Mouse (Mus musculus): ENCODE data around the gene Col16a1. TPM values are rescaled to one million over a fixed set of nuclear protein-coding genes. Genes with fewer than 3 reads are reported as not detected.

Gene Col16a1
- polyA plus RNA-seq, 1 experiment = 9.0 TPM

GRCm38 (mm10) chr4:130070523-130070922 is 22.9 kb downstream of the Col16a1 start:
- WGBS = 80% methylated on average over 3 of the region's 3 CpGs
- Histone ChIP-seq H3K27me3 (ENCODE audit: control insufficient read depth, insufficient read depth, low read length) (no peaks in the 10 kb centered on the region), H3K36me3 (ENCODE audit: control insufficient read depth, insufficient read depth, low read length) (no peaks in the 10 kb centered on the region), H3K4me3 (ENCODE audit: extremely low read depth, insufficient read depth, insufficient read length) (no peak overlapping the region), H3K4me1 (ENCODE audit: control insufficient read depth, insufficient read depth, insufficient read length) (no peaks in the 10 kb centered on the region), H3K27ac (ENCODE audit: insufficient read depth, low read length) (no peak overlapping the region)
- TF ChIP-seq CTCF (IDR thresholded peaks at IDR 0.05; ENCODE audit: extremely low read depth, insufficient read depth, insufficient read length, insufficient replicate concordance) = no peak
- no peak for TF ChIP-seq POLR2A (IDR thresholded peaks at IDR 0.05; ENCODE audit: low read depth, low read length)
- no peak for DNase-seq (ENCODE audit: low read depth in 1 of 2, low spot score in 2 of 2)

- no peaks in the 10 kb centered on the region for H3K4me1 ChIP-seq (ENCODE audit: control insufficient read depth, insufficient read depth, insufficient read length)
- no peak for TF ChIP-seq POLR2A (IDR thresholded peaks at IDR 0.05; ENCODE audit: low read depth, low read length)
- no peak for TF ChIP-seq CTCF (IDR thresholded peaks at IDR 0.05; ENCODE audit: extremely low read depth, insufficient read depth, insufficient read length, insufficient replicate concordance)
- WGBS = 53% methylated on average over 2 of the region's 2 CpGs
- DNase-seq (ENCODE audit: low read depth in 1 of 2, low spot score in 2 of 2) = no peak
- H3K27me3 ChIP-seq (ENCODE audit: control insufficient read depth, insufficient read depth, low read length) = no peaks in the 10 kb centered on the region
- H3K36me3 ChIP-seq (ENCODE audit: control insufficient read depth, insufficient read depth, low read length) = no peaks in the 10 kb centered on the region
- no peak overlapping the region for H3K27ac ChIP-seq (ENCODE audit: insufficient read depth, low read length)
- no peak overlapping the region for H3K4me3 ChIP-seq (ENCODE audit: extremely low read depth, insufficient read depth, insufficient read length)
Measured at GRCm38 (mm10) chr4:130071758-130072157, 24.1 kb downstream of the Col16a1 start.

- no peak for TF ChIP-seq POLR2A (IDR thresholded peaks at IDR 0.05; ENCODE audit: low read depth, low read length)
- no peak for TF ChIP-seq CTCF (IDR thresholded peaks at IDR 0.05; ENCODE audit: extremely low read depth, insufficient read depth, insufficient read length, insufficient replicate concordance)
- WGBS = 89% methylated on average over 4 of the region's 4 CpGs
- no peak overlapping the region for H3K4me3 ChIP-seq (ENCODE audit: extremely low read depth, insufficient read depth, insufficient read length)
- H3K36me3 ChIP-seq (ENCODE audit: control insufficient read depth, insufficient read depth, low read length) = no peaks in the 10 kb centered on the region
- H3K4me1 ChIP-seq (ENCODE audit: control insufficient read depth, insufficient read depth, insufficient read length) = no peaks in the 10 kb centered on the region
- no peak for DNase-seq (ENCODE audit: low read depth in 1 of 2, low spot score in 2 of 2)
- no peaks in the 10 kb centered on the region for H3K27me3 ChIP-seq (ENCODE audit: control insufficient read depth, insufficient read depth, low read length)
- no peak overlapping the region for H3K27ac ChIP-seq (ENCODE audit: insufficient read depth, low read length)
Measured at GRCm38 (mm10) chr4:130073367-130073766, 25.7 kb downstream of the Col16a1 start.

DNA sequence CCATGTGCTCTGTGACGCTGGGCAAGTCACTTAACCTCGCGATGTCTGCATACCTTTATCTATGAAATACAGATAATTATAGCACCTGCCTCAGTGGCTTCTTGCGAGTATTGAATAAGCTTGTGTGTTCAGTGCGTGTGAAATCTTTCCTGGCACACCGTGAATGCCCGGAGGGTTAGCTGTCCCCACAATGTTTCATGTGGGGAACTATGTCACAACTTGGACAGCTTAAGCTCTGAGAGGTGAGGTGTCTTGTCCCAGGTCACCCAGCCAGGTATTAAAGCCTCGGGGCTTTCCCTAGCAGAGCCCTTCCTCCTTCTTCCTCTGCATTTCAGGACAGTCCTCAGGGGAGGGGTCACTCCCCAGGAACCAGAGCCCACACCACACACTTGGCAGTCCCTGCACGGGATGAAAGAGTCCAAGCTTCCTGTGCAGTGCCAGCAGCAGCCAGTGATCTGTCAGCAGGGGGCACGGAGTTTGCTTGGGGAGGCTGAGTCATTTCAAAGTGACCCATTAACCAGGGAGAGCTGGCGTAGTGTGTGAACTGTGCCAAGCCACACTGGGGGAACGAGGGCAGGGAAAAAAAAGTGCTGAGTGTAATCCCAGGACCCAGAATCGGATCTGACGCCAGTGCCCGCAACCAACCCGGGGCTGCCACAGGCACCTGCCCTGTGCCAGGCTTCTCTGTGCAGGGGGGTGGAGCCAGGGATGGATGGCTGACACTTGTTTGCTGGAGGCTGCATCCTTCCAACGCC is 27.3 kb downstream of the Col16a1 start:
- Histone ChIP-seq H3K27me3 (ENCODE audit: control insufficient read depth, insufficient read depth, low read length) (no peaks in the 10 kb centered on the region), H3K4me3 (ENCODE audit: extremely low read depth, insufficient read depth, insufficient read length) (no peak overlapping the region), H3K4me1 (ENCODE audit: control insufficient read depth, insufficient read depth, insufficient read length) (no peaks in the 10 kb centered on the region), H3K36me3 (ENCODE audit: control insufficient read depth, insufficient read depth, low read length) (no peaks in the 10 kb centered on the region), H3K27ac (ENCODE audit: insufficient read depth, low read length) (no peak overlapping the region)
- WGBS = 49% methylated on average over 17 of the region's 17 CpGs
- DNase-seq (ENCODE audit: low read depth in 1 of 2, low spot score in 2 of 2) = no peak
- TF ChIP-seq CTCF (IDR thresholded peaks at IDR 0.05; ENCODE audit: extremely low read depth, insufficient read depth, insufficient read length, insufficient replicate concordance) (no peak), POLR2A (IDR thresholded peaks at IDR 0.05; ENCODE audit: low read depth, low read length) (no peak)

GRCm38 (mm10) chr4:130076856-130077255 is 29.2 kb downstream of the Col16a1 start:
- no peak for TF ChIP-seq CTCF (IDR thresholded peaks at IDR 0.05; ENCODE audit: extremely low read depth, insufficient read depth, insufficient read length, insufficient replicate concordance)
- TF ChIP-seq POLR2A (IDR thresholded peaks at IDR 0.05; ENCODE audit: low read depth, low read length) = no peak
- 73% methylated on average over 8 of the region's 8 CpGs for WGBS
- Histone ChIP-seq H3K27me3 (ENCODE audit: control insufficient read depth, insufficient read depth, low read length) (no peaks in the 10 kb centered on the region), H3K36me3 (ENCODE audit: control insufficient read depth, insufficient read depth, low read length) (no peaks in the 10 kb centered on the region), H3K4me1 (ENCODE audit: control insufficient read depth, insufficient read depth, insufficient read length) (no peaks in the 10 kb centered on the region), H3K27ac (ENCODE audit: insufficient read depth, low read length) (no peak overlapping the region), H3K4me3 (ENCODE audit: extremely low read depth, insufficient read depth, insufficient read length) (no peak overlapping the region)
- no peak for DNase-seq (ENCODE audit: low read depth in 1 of 2, low spot score in 2 of 2)

GRCm38 (mm10) chr4:130078816-130079485 is 31.3 kb downstream of the Col16a1 start:
- no peak for DNase-seq (ENCODE audit: low read depth in 1 of 2, low spot score in 2 of 2)
- TF ChIP-seq CTCF (IDR thresholded peaks at IDR 0.05; ENCODE audit: extremely low read depth, insufficient read depth, insufficient read length, insufficient replicate concordance) = no peak
- no peak for TF ChIP-seq POLR2A (IDR thresholded peaks at IDR 0.05; ENCODE audit: low read depth, low read length)
- Histone ChIP-seq H3K4me1 (ENCODE audit: control insufficient read depth, insufficient read depth, insufficient read length) (no peaks in the 10 kb centered on the region), H3K36me3 (ENCODE audit: control insufficient read depth, insufficient read depth, low read length) (no peaks in the 10 kb centered on the region), H3K27ac (ENCODE audit: insufficient read depth, low read length) (no peak overlapping the region), H3K27me3 (ENCODE audit: control insufficient read depth, insufficient read depth, low read length) (no peaks in the 10 kb centered on the region), H3K4me3 (ENCODE audit: extremely low read depth, insufficient read depth, insufficient read length) (no peak overlapping the region)
- 78% methylated on average over 17 of the region's 17 CpGs for WGBS

- DNase-seq (ENCODE audit: low read depth in 1 of 2, low spot score in 2 of 2) = no peak
- TF ChIP-seq CTCF (IDR thresholded peaks at IDR 0.05; ENCODE audit: extremely low read depth, insufficient read depth, insufficient read length, insufficient replicate concordance) = no peak
- no peak for TF ChIP-seq POLR2A (IDR thresholded peaks at IDR 0.05; ENCODE audit: low read depth, low read length)
- no peaks in the 10 kb centered on the region for H3K36me3 ChIP-seq (ENCODE audit: control insufficient read depth, insufficient read depth, low read length)
- H3K27ac ChIP-seq (ENCODE audit: insufficient read depth, low read length) = no peak overlapping the region
- no peak overlapping the region for H3K4me3 ChIP-seq (ENCODE audit: extremely low read depth, insufficient read depth, insufficient read length)
- H3K4me1 ChIP-seq (ENCODE audit: control insufficient read depth, insufficient read depth, insufficient read length) = no peaks in the 10 kb centered on the region
- no peaks in the 10 kb centered on the region for H3K27me3 ChIP-seq (ENCODE audit: control insufficient read depth, insufficient read depth, low read length)
- WGBS = 65% methylated on average over 3 of the region's 3 CpGs
Measured at GRCm38 (mm10) chr4:130079521-130079920, 31.9 kb downstream of the Col16a1 start.
